Mouse (Mus musculus): Measurements from ENCODE around the gene Nacc1.

Gene Nacc1

GRCm38 (mm10) chr8:84661961-84662571 lies 25.6 kb downstream of the Nacc1 start:
- peak; percentile 50 for DNase-seq

- DNase-seq: peak; percentile 96
Observed at GRCm38 (mm10) chr8:84661458-84661871, 26.2 kb downstream of the Nacc1 start.

GRCm38 (mm10) chr8:84660819-84661457 lies 26.7 kb downstream of the Nacc1 start:
- peak; percentile 79 for DNase-seq

- peak; percentile 74 for DNase-seq
Observed at GRCm38 (mm10) chr8:84659936-84660818, 27.5 kb downstream of the Nacc1 start.

GRCm38 (mm10) chr8:84658951-84659350 lies 28.7 kb downstream of the Nacc1 start:
- DNase-seq: no peak

- no peak for DNase-seq
Observed at GRCm38 (mm10) chr8:84657680-84658079, 30.0 kb downstream of the Nacc1 start.

- no peak for DNase-seq
Observed at GRCm38 (mm10) chr8:84657203-84657602, 30.5 kb downstream of the Nacc1 start.

- DNase-seq: peak; percentile 86
Observed at GRCm38 (mm10) chr8:84656641-84657126, 31.0 kb downstream of the Nacc1 start.

GRCm38 (mm10) chr8:84656191-84656525 lies 31.5 kb downstream of the Nacc1 start:
- no peak for DNase-seq

- DNase-seq: peak; percentile 58
Observed at GRCm38 (mm10) chr8:84655336-84656190, 32.1 kb downstream of the Nacc1 start.

- DNase-seq: no peak
Observed at GRCm38 (mm10) chr8:84654597-84654996, 33.1 kb downstream of the Nacc1 start.

GRCm38 (mm10) chr8:84653092-84653631 lies 34.5 kb downstream of the Nacc1 start:
- no peak for DNase-seq

- no peak for DNase-seq
Observed at GRCm38 (mm10) chr8:84650213-84650612, 37.4 kb downstream of the Nacc1 start.

- no peak for DNase-seq
Observed at GRCm38 (mm10) chr8:84647461-84647901, 40.2 kb downstream of the Nacc1 start.

- DNase-seq: no peak
Observed at GRCm38 (mm10) chr8:84646800-84647199, 40.9 kb downstream of the Nacc1 start.

GRCm38 (mm10) chr8:84643019-84643418 lies 44.6 kb downstream of the Nacc1 start:
- DNase-seq: no peak

- DNase-seq: no peak
Observed at GRCm38 (mm10) chr8:84641578-84642361, 45.9 kb downstream of the Nacc1 start.

GRCm38 (mm10) chr8:84640617-84641294 lies 46.9 kb downstream of the Nacc1 start:
- no peak for DNase-seq

GRCm38 (mm10) chr8:84640010-84640588 lies 47.6 kb downstream of the Nacc1 start:
- DNase-seq: no peak

Data from lung, postnatal 14 days (tissue).